Mouse (Mus musculus) embryonic fibroblast, embryonic 13.5 days (primary cell): ENCODE results near the gene 1810010D01Rik.

Experiments
- CTCF ChIP-seq: IDR thresholded peaks from 2 replicates; pipeline ENCODE4 v1.5.1; 2011; ENCODE audit warnings: mild to moderate bottlenecking, control low read depth, low read length, moderate library complexity, borderline replicate concordance; ENCODE audit not compliant: insufficient read depth
- POLR2A ChIP-seq: IDR thresholded peaks from 2 replicates; pipeline ENCODE4 v1.6.1; 2011; ENCODE audit warnings: low read depth, mild to moderate bottlenecking, control low read depth, low read length, moderate library complexity

DNA sequence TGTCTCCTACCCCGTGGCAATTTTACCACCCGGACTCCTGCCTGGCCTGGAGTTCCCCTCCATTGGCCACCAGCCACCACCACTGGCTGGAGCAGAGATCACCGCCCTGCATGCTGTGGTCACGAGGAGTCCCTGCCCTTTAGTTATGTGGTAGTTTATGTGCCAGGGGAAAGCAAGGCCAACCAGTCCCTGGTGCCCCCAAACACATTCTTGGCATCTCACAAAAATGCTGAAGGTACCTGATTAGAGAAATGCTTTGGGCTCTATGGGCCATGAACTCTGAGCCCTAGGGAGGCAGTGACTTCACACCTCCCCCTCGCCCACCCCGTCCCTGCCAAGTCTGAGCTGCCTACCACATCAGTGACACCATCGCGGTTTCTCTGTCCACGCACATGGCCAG is 34.1 kb upstream of the 1810010D01Rik start:
- TF ChIP-seq CTCF: no peak
- TF ChIP-seq POLR2A: no peak
